9 mouse cellular contexts compared by ENCODE assay signal in genomic region chr5:105858754-105859694, GRCm38 (mm10). TPM values are rescaled to one million over a fixed set of nuclear protein-coding genes. Genes with fewer than 3 reads are reported as not detected.
DNase-seq lines count a peak whose midpoint lies in the region; ATAC-seq and TF ChIP-seq lines count a peak whose summit lies in the region.
"Had no signal": no experiment of that assay in that cellular context is flagged by ENCODE, and none has a peak within 500 bp of the region (broad histone marks: within the 10 kb centered on the region; RNA-seq: fewer than 3 reads in every experiment).

No protein-coding gene starts in this region.

- H3K27ac ChIP-seq in intestine, embryonic 16.5 days (ENCODE audit: low read length) = no peak overlapping the region
- peak overlapping the region; percentile 87 for H3K27ac ChIP-seq in lung, postnatal 0 days (ENCODE audit: low read length)
- H3K27ac ChIP-seq in hindbrain, embryonic 14.5 days = no peak overlapping the region

- H3K4me3 ChIP-seq in intestine, embryonic 16.5 days (ENCODE audit: low read length) = no peak overlapping the region
- no peak overlapping the region for H3K4me3 ChIP-seq in lung, postnatal 0 days (ENCODE audit: low read depth, low read length)
- no peak overlapping the region for H3K4me3 ChIP-seq in hindbrain, embryonic 14.5 days (replicated peaks; ENCODE audit: low read length)

- H3K9ac ChIP-seq in intestine, embryonic 16.5 days (ENCODE audit: low read depth, low read length) = no peak overlapping the region
- H3K9ac ChIP-seq in lung, postnatal 0 days (replicated peaks; ENCODE audit: low read depth) = no peak overlapping the region
- H3K9ac ChIP-seq in hindbrain, embryonic 14.5 days = no peak overlapping the region

- no peaks in the 10 kb centered on the region for H3K36me3 ChIP-seq in intestine, embryonic 16.5 days (ENCODE audit: control insufficient read depth, insufficient read depth, low read length)
- no peaks in the 10 kb centered on the region for H3K36me3 ChIP-seq in lung, postnatal 0 days (ENCODE audit: insufficient read depth, low read length)
- H3K36me3 ChIP-seq in hindbrain, embryonic 14.5 days (replicated peaks; ENCODE audit: control insufficient read depth, insufficient read depth) = no peaks in the 10 kb centered on the region

- H3K4me1 ChIP-seq in intestine, embryonic 16.5 days (ENCODE audit: control insufficient read depth, insufficient read depth, low read length) = peaks cover 7% of the 10 kb centered on the region; the same call in 1 of the 2 replicates
- no peaks in the 10 kb centered on the region for H3K4me1 ChIP-seq in lung, postnatal 0 days (ENCODE audit: insufficient read depth, low read depth, low read length)
- no peaks in the 10 kb centered on the region for H3K4me1 ChIP-seq in hindbrain, embryonic 14.5 days (replicated peaks; ENCODE audit: control insufficient read depth, insufficient read depth, low read length)

- TF ChIP-seq EP300 in lung, postnatal 0 days (IDR thresholded peaks at IDR 0.05) = peak; percentile 100

- no peaks in the 10 kb centered on the region for H3K27me3 ChIP-seq in intestine, embryonic 16.5 days (replicated peaks; ENCODE audit: control insufficient read depth, insufficient read depth, low read length)
- no peaks in the 10 kb centered on the region for H3K27me3 ChIP-seq in lung, postnatal 0 days (replicated peaks; ENCODE audit: insufficient read depth, low read length)
- H3K27me3 ChIP-seq in hindbrain, embryonic 14.5 days (ENCODE audit: control insufficient read depth, insufficient read depth, low read length) = no peaks in the 10 kb centered on the region
- H3K27me3 ChIP-seq: CH12.LX had no signal

- no peak overlapping the region for H3K4me2 ChIP-seq in intestine, embryonic 16.5 days (ENCODE audit: low read depth, low read length)
- H3K4me2 ChIP-seq in lung, postnatal 0 days (replicated peaks; ENCODE audit: low read depth, low read length) = no peak overlapping the region
- H3K4me2 ChIP-seq in hindbrain, embryonic 14.5 days (replicated peaks) = no peak overlapping the region

- H3K9me3 ChIP-seq in intestine, embryonic 16.5 days (ENCODE audit: control insufficient read depth, low read length) = no peaks in the 10 kb centered on the region
- H3K9me3 ChIP-seq in lung, postnatal 0 days (ENCODE audit: low read length) = no peaks in the 10 kb centered on the region
- no peaks in the 10 kb centered on the region for H3K9me3 ChIP-seq in hindbrain, embryonic 14.5 days (ENCODE audit: control insufficient read depth, low read length)

- 61% methylated on average over 8 of the region's 8 CpGs for WGBS in intestine, embryonic 16.5 days
- 45% methylated on average over 8 of the region's 8 CpGs for WGBS in lung, postnatal 0 days
- 86% methylated on average over 8 of the region's 8 CpGs for WGBS in hindbrain, embryonic 14.5 days

- TF ChIP-seq CTCF in lung, postnatal 0 days (IDR thresholded peaks at IDR 0.05) = no peak

- peak; percentile 40 for ATAC-seq in intestine, embryonic 16.5 days
- ATAC-seq in lung, postnatal 0 days = peak; percentile 94
- no peak for ATAC-seq in hindbrain, embryonic 14.5 days (ENCODE audit: low FRiP score)

- peak; percentile 22 for DNase-seq in gastrocnemius, adult 18-20 months (ENCODE audit: low spot score)
- no peak for DNase-seq in gastrocnemius, postnatal 10 days
- peak; percentile 46 for DNase-seq in embryo, embryonic 10.5 days (ENCODE audit: low spot score)
- DNase-seq in lung, postnatal 0 days (ENCODE audit: low spot score) = peak; percentile 90
- no peak for DNase-seq in right cerebral cortex, adult 2 months (ENCODE audit: low spot score in 2 of 2)
- no peak for DNase-seq in layer of hippocampus, adult 18-20 months (ENCODE audit: low spot score in 2 of 2)
- no peak for DNase-seq in hindbrain, embryonic 14.5 days (ENCODE audit: low spot score)

RNA-seq across cellular contexts. Expression of gene Zfp326, which starts 17.3 kb away (rescaled TPM):
- 10 to 100 TPM in 1 of 2 experiments, 1 to 10 TPM in 1; 8.1 to 11.4 TPM for total RNA-seq in gastrocnemius, adult 18-20 months (2021)
- 10 to 100 TPM; 16.3 to 21.0 TPM for total RNA-seq in gastrocnemius, postnatal 10 days (2021)
- polyA plus RNA-seq in intestine, embryonic 16.5 days (2015; fragmentation: Nextera tagmentation; extraction: Ambion mirVana) = 21.0 and 25.2 TPM in 2 replicates
- polyA plus RNA-seq in lung, postnatal 0 days (2015; fragmentation: Nextera tagmentation; extraction: Ambion mirVana) = 28.5 and 31.1 TPM in 2 replicates
- total RNA-seq in layer of hippocampus, adult 18-20 months (2021) = 10 to 100 TPM; 34.2 to 34.6 TPM
- polyA plus RNA-seq in hindbrain, embryonic 14.5 days (2014; fragmentation: Nextera tagmentation; extraction: Ambion mirVana) = 36.0 and 41.9 TPM in 2 replicates

Comparison
In these comparisons a context has a peak if more than half of its experiments do, and no peak if none do; other contexts are left out.
1. DNase-seq: peak in gastrocnemius, adult 18-20 months (single experiment), embryo, embryonic 10.5 days (single experiment) and lung, postnatal 0 days (single experiment); none in gastrocnemius, postnatal 10 days (single experiment), right cerebral cortex, adult 2 months (0 of 2), layer of hippocampus, adult 18-20 months (0 of 2) and hindbrain, embryonic 14.5 days (single experiment).